Mouse (Mus musculus) megakaryocyte, embryonic 14.5 days (primary cell): ENCODE data around the gene Cytl1.

Experiments
- FLI1 ChIP-seq: IDR thresholded peaks from 2 replicates; pipeline ENCODE4 v1.6.1; 2012; ENCODE audit warnings: low read length, inconsistent platforms, mixed read lengths
- GATA1 ChIP-seq: IDR thresholded peaks from 3 replicates; pipeline ENCODE4 v1.6.1; 2012; ENCODE audit warnings: mixed read lengths, low read length, inconsistent platforms, borderline replicate concordance

DNA sequence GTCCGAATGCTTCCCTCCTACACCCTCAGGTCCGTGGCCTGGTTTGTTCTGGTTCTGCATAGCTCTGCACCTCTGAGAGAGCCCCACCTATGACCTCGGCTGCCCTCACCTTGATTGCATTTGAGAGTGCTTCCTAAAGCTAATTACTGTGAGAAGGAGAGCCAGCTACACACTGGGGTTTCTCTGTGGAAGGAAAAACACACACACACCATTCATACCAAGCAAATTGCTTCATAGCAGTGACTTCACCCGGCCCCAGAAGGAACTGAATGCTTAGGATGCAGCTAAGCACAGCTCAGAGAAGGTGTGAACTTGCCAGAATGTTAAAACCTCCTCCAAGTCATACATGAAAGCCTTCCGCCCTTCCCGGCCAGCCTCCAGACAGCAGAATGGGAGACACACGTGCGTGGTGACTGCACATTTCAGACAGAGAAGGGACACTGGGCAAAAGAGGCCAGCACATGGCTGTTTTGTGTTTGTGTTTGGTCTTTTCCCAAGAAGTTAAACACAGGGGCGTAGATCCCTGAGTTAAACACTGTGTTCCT, 49.6 kb downstream of the Cytl1 start:
- TF ChIP-seq GATA1 (no peak), FLI1 (no peak)
